ENCODE assay signal across 30 mouse cellular contexts in genomic region chr3:108400442-108400841, GRCm38 (mm10). TPM values are rescaled to one million over a fixed set of nuclear protein-coding genes. Genes with fewer than 3 reads are reported as not detected.
DNase-seq lines count a peak whose midpoint lies in the region; ATAC-seq lines count a peak whose summit lies in the region.
"Had no signal": no experiment of that assay in that cellular context is flagged by ENCODE, and none has a peak within 500 bp of the region (broad histone marks: within the 10 kb centered on the region; RNA-seq: fewer than 3 reads in every experiment).

No protein-coding gene starts in this region.

- 62% methylated on average over 5 of the region's 5 CpGs for WGBS in heart, embryonic 10.5 days

- ATAC-seq in cerebellum, adult (ENCODE audit: insufficient number of reproducible peaks, low FRiP score, low TSS enrichment): no peak
- ATAC-seq: intestine, postnatal 0 days; Patski had no signal

- peaks cover 20% of the 10 kb centered on the region for H3K4me1 ChIP-seq in heart, embryonic 10.5 days

- H3K27me3 ChIP-seq in heart, embryonic 10.5 days (ENCODE audit: insufficient read depth, poor library complexity, severe bottlenecking): peaks cover 65% of the 10 kb centered on the region; the same call in 1 of the 2 replicates
- H3K27me3 ChIP-seq: embryonic facial prominence, embryonic 12.5 days; embryonic facial prominence, embryonic 15.5 days; forebrain, embryonic 12.5 days; forebrain, embryonic 15.5 days; hindbrain, embryonic 12.5 days; hindbrain, embryonic 15.5 days; Patski had no signal

- H3K4me3 ChIP-seq in heart, embryonic 10.5 days: no peak overlapping the region
- H3K4me3 ChIP-seq: embryonic facial prominence, embryonic 12.5 days; embryonic facial prominence, embryonic 15.5 days; forebrain, embryonic 12.5 days; forebrain, embryonic 15.5 days; hindbrain, embryonic 12.5 days; hindbrain, embryonic 15.5 days had no signal

- no peak overlapping the region for H3K27ac ChIP-seq in heart, embryonic 10.5 days
- H3K27ac ChIP-seq: embryonic facial prominence, embryonic 12.5 days; embryonic facial prominence, embryonic 15.5 days; forebrain, embryonic 12.5 days; forebrain, embryonic 15.5 days; hindbrain, embryonic 12.5 days; hindbrain, embryonic 15.5 days had no signal

- no peaks in the 10 kb centered on the region for H3K9me3 ChIP-seq in heart, embryonic 10.5 days
- H3K9me3 ChIP-seq: embryonic facial prominence, embryonic 12.5 days; embryonic facial prominence, embryonic 15.5 days; forebrain, embryonic 12.5 days; forebrain, embryonic 15.5 days; G1E; hindbrain, embryonic 12.5 days; hindbrain, embryonic 15.5 days had no signal

- DNase-seq in cerebellum, adult 18-20 months: peak; percentile 8 to 14
- no peak for DNase-seq in cerebellum, adult 8-10 months
- peak; percentile 26 to 33 for DNase-seq in cerebellum, postnatal 14 days
- peak; percentile 72 for DNase-seq in heart, embryonic 10.5 days (ENCODE audit: low spot score)
- DNase-seq in heart, adult 8-10 months (ENCODE audit: low spot score): no peak
- DNase-seq: adrenal gland, postnatal 10 days; adrenal gland, postnatal 36 days; B cell, adult 2 months; gastrocnemius, postnatal 25 days; heart, adult 18-20 months; kidney, adult 2 months had no signal

- H3K36me3 ChIP-seq in heart, embryonic 10.5 days: no peaks in the 10 kb centered on the region
- H3K36me3 ChIP-seq: G1E had no signal

RNA-seq across cellular contexts. Expression of gene Celsr2, which starts 14.9 kb away (rescaled TPM):
- 2.7 and 2.8 TPM in 2 replicates for polyA plus RNA-seq in heart, embryonic 10.5 days (2016; fragmentation: Nextera tagmentation; extraction: Ambion mirVana)
- 10 to 100 TPM in 2 of 4 experiments, 1 to 10 TPM in 2; 7.4 to 10.9 (median 9.0) TPM for total RNA-seq in heart, adult 8-10 months (2022)
- total RNA-seq: CH12.LX had no signal

RNA-seq across cellular contexts. Expression of gene Psrc1, which starts 16.8 kb away (rescaled TPM):
- 44.0 and 57.6 TPM in 2 replicates for polyA plus RNA-seq in heart, embryonic 10.5 days (2016; fragmentation: Nextera tagmentation; extraction: Ambion mirVana)
- total RNA-seq in heart, adult 8-10 months (2022): under 1 TPM in 3 of 4 experiments, not detected in 1; 0.20 to 0.31 (median 0.22) TPM
- total RNA-seq: gastrocnemius, adult 18-20 months had no signal

RNA-seq across cellular contexts. Expression of gene Mybphl, which starts 35.7 kb away (rescaled TPM):
- polyA plus RNA-seq in heart, embryonic 10.5 days (2016; fragmentation: Nextera tagmentation; extraction: Ambion mirVana): 60.0 and 65.8 TPM in 2 replicates
- total RNA-seq in heart, adult 8-10 months (2022): 10 to 100 TPM; 42.7 to 64.1 (median 55.8) TPM
- total RNA-seq: adrenal gland, adult 18-20 months; adrenal gland, postnatal 10 days; adrenal gland, postnatal 36 days; CH12.LX; common myeloid progenitor, adult 5-6 weeks; G1E; gastrocnemius, adult 18-20 months; gastrocnemius, postnatal 25 days; hematopoietic stem cell, adult 5-6 weeks had no signal
- polyA plus RNA-seq: cerebellum, adult 2 months; forebrain, embryonic 15.5 days; G1E; gonadal fat pad, adult 2 months; hindbrain, embryonic 12.5 days; intestine, embryonic 14.5 days; intestine, postnatal 0 days; kidney, embryonic 14.5 days; Patski had no signal

RNA-seq across cellular contexts. Expression of gene Sars, which starts 44.6 kb away (rescaled TPM):
- polyA plus RNA-seq in heart, embryonic 10.5 days (2016; fragmentation: Nextera tagmentation; extraction: Ambion mirVana): 106 and 130 TPM in 2 replicates
- total RNA-seq in heart, adult 8-10 months (2022): 10 to 100 TPM; 76.6 to 83.9 (median 80.0) TPM

Comparison
In these comparisons a context has a peak if more than half of its experiments do, and no peak if none do; other contexts are left out.
1. DNase-seq: peak in cerebellum, adult 18-20 months (2 of 2), cerebellum, postnatal 14 days (2 of 2) and heart, embryonic 10.5 days (single experiment); none in cerebellum, adult 8-10 months (single experiment) and heart, adult 8-10 months (single experiment).